Mouse (Mus musculus) CH12.LX (cell line): ENCODE measurements around the gene Gm10563. TPM values are rescaled to one million over a fixed set of nuclear protein-coding genes. Genes with fewer than 3 reads are reported as not detected.

Source experiments
- DNase-seq: peaks from one replicate; pipeline ENCODE4 v3.0.0-alpha.2; 2013; ENCODE audit errors: extremely low read depth
- H3K27ac ChIP-seq: 2 replicates; pipeline ENCODE4 v1.5.1; 2012; ENCODE audit warnings: low read depth, mild to moderate bottlenecking, control low read depth, moderate library complexity; ENCODE audit not compliant: insufficient read depth
- H3K27me3 ChIP-seq: replicated peaks from 2 replicates; pipeline ENCODE3; 2012; ENCODE audit warnings: inconsistent platforms
- H3K36me3 ChIP-seq, 2 experiments: replicated peaks in 1 of 2; 2 replicates each; pipeline versions ENCODE3 to v1.6.1; 2012; ENCODE audit warnings: inconsistent platforms in 1 of 2, low read length in 1 of 2, mild to moderate bottlenecking in 1 of 2, mixed read lengths in 1 of 2, moderate library complexity in 1 of 2; ENCODE audit not compliant: control insufficient read depth in 1 of 2, insufficient read depth in 1 of 2
- H3K4me1 ChIP-seq, 2 experiments: 2 replicates each; pipeline ENCODE4 v1.6.1; 2012; ENCODE audit warnings: inconsistent platforms in 1 of 2, moderate library complexity in 1 of 2; ENCODE audit not compliant: insufficient read depth in 2 of 2, control insufficient read depth in 1 of 2
- H3K4me2 ChIP-seq: 2 replicates; pipeline ENCODE4 v1.6.1; 2012; ENCODE audit warnings: low read depth, mild to moderate bottlenecking, control low read depth; ENCODE audit not compliant: poor library complexity, insufficient read depth, severe bottlenecking
- H3K4me3 ChIP-seq, 3 experiments: fragments of 150-350 bp in 1 of 3; sonication (generic) in 1 of 3; replicated peaks in 1 of 3; 2 replicates each; pipeline versions ENCODE3 to v1.5.1; 2011 to 2012; ENCODE audit warnings: low read depth in 2 of 3, low read length in 2 of 3, mild to moderate bottlenecking in 2 of 3, moderate library complexity in 2 of 3, control low read depth in 1 of 3, improper control_type of control experiment in 1 of 3, inconsistent platforms in 1 of 3, mixed read lengths in 1 of 3; ENCODE audit not compliant: poor library complexity in 1 of 3
- H3K79me2 ChIP-seq: replicated peaks from 2 replicates; pipeline ENCODE4 v1.6.1; 2012; ENCODE audit warnings: mild to moderate bottlenecking, moderate library complexity; ENCODE audit not compliant: control insufficient read depth, poor library complexity, insufficient read depth, severe bottlenecking; ENCODE audit errors: extremely low read depth
- H3K9ac ChIP-seq: 2 replicates; pipeline ENCODE4 v1.6.1; 2012; ENCODE audit warnings: low read depth, mild to moderate bottlenecking, control low read depth, moderate library complexity; ENCODE audit not compliant: insufficient read depth
- H3K9me3 ChIP-seq: replicated peaks from 2 replicates; pipeline ENCODE3; 2012; ENCODE audit warnings: low read length, inconsistent platforms, mixed read lengths
- BHLHE40 ChIP-seq: IDR thresholded peaks from 2 replicates; pipeline ENCODE4 v1.6.1; 2011; ENCODE audit warnings: mild to moderate bottlenecking, low read depth, low read length, improper control_type of control experiment
- CHD2 ChIP-seq: IDR thresholded peaks from 2 replicates; pipeline ENCODE4 v1.6.1; 2011; ENCODE audit warnings: low read length, improper control_type of control experiment
- CTCF ChIP-seq, 2 experiments: IDR thresholded peaks in 1 of 2; conservative IDR thresholded peaks in 1 of 2; 2 replicates each; pipeline ENCODE4 v1.5.1; 2011 to 2012; ENCODE audit warnings: low read depth in 2 of 2, low read length in 2 of 2, improper control_type of control experiment in 1 of 2, inconsistent platforms in 1 of 2, mild to moderate bottlenecking in 1 of 2, moderate library complexity in 1 of 2
- ELF1 ChIP-seq: IDR thresholded peaks from 2 replicates; pipeline ENCODE4 v1.6.1; 2014; ENCODE audit warnings: low read depth, mild to moderate bottlenecking, inconsistent platforms, low read length, improper control_type of control experiment
- IRF4 ChIP-seq: IDR thresholded peaks from 2 replicates; pipeline ENCODE4 v1.6.1; 2014; ENCODE audit warnings: low read depth, mild to moderate bottlenecking, inconsistent platforms, low read length, improper control_type of control experiment
- JUN ChIP-seq: IDR thresholded peaks from 2 replicates; pipeline ENCODE4 v1.6.1; 2011; ENCODE audit warnings: low read depth, mild to moderate bottlenecking, low read length, improper control_type of control experiment, moderate library complexity; ENCODE audit not compliant: insufficient read depth
- JUND ChIP-seq: conservative IDR thresholded peaks from 2 replicates; pipeline ENCODE4 v1.6.1; 2011; ENCODE audit warnings: low read depth, low read length, improper control_type of control experiment
- MAX ChIP-seq: IDR thresholded peaks from 2 replicates; pipeline ENCODE4 v1.6.1; 2011; ENCODE audit warnings: low read length, improper control_type of control experiment
- MXI1 ChIP-seq: IDR thresholded peaks from 2 replicates; pipeline ENCODE4 v1.6.1; 2011; ENCODE audit warnings: mild to moderate bottlenecking, low read depth, low read length, improper control_type of control experiment
- NRF1 ChIP-seq: IDR thresholded peaks from 2 replicates; pipeline ENCODE4 v1.6.1; 2014; ENCODE audit warnings: low read depth, mild to moderate bottlenecking, inconsistent platforms, low read length, improper control_type of control experiment, moderate library complexity
- RAD21 ChIP-seq: IDR thresholded peaks from 2 replicates; pipeline ENCODE4 v1.6.1; 2011; ENCODE audit warnings: low read depth, mild to moderate bottlenecking, low read length, improper control_type of control experiment, moderate library complexity
- SIN3A ChIP-seq: IDR thresholded peaks from 2 replicates; pipeline ENCODE4 v1.6.1; 2012; ENCODE audit warnings: low read length, improper control_type of control experiment, inconsistent platforms
- SMC3 ChIP-seq: IDR thresholded peaks from 2 replicates; pipeline ENCODE4 v1.6.1; 2011; ENCODE audit warnings: low read depth, low read length, improper control_type of control experiment
- TCF12 ChIP-seq: IDR thresholded peaks from 2 replicates; pipeline ENCODE4 v1.6.1; 2014; ENCODE audit warnings: low read depth, mild to moderate bottlenecking, inconsistent platforms, low read length, improper control_type of control experiment
- USF1 ChIP-seq: IDR thresholded peaks from 2 replicates; pipeline ENCODE4 v1.6.1; 2014; ENCODE audit warnings: low read depth, mild to moderate bottlenecking, inconsistent platforms, low read length, improper control_type of control experiment
- USF2 ChIP-seq: conservative IDR thresholded peaks from 2 replicates; pipeline ENCODE4 v1.6.1; 2011; ENCODE audit warnings: low read depth, low read length, improper control_type of control experiment
- ZMIZ1 ChIP-seq: IDR thresholded peaks from 2 replicates; pipeline ENCODE4 v1.6.1; 2012; ENCODE audit warnings: low read depth, mild to moderate bottlenecking, inconsistent platforms, low read length, improper control_type of control experiment
- ZNF384 ChIP-seq: IDR thresholded peaks from 2 replicates; pipeline ENCODE4 v1.6.1; 2012; ENCODE audit warnings: low read depth, low read length, improper control_type of control experiment, inconsistent platforms
- dilution Hi-C: fragments of 300-500 bp; cut with MboI; formaldehyde crosslinking; loops from 2 replicates; pipeline ENCODE4 v1.14.3; 2020; ENCODE audit warnings: low sequenced_read_pairs; ENCODE audit not compliant: extremely low pct_unique_long_range_greater_than_20kb, extremely low pct_ligation_motif_present
- in situ Hi-C: fragments of 300-500 bp; cut with MboI; formaldehyde crosslinking; loops from 3 replicates; pipeline ENCODE4 v1.14.3; 2019; ENCODE audit warnings: low sequenced_read_pairs, low pct_ligation_motif_present, low pct_unique_long_range_greater_than_20kb, mixed read lengths
- polyA plus RNA-seq: library from polyadenylated mRNA; unstranded; fragments of >175 nt; gene quantifications from 2 replicates; pipeline ENCODE4 v1.2.1, GENCODE M21; 2012; ENCODE audit warnings: low read depth; ENCODE audit not compliant: insufficient read length
- total RNA-seq, 2 experiments: library from RNA; depleted of rRNA; stranded (reverse); fragments of 300-350 nt in 1 of 2; fragments of >200 nt in 1 of 2; gene quantifications; 2 replicates each; pipeline ENCODE4 v1.2.3; 2012 to 2014

Gm10563 gene
- total and polyA plus RNA-seq, 3 experiments: not detected

DNA sequence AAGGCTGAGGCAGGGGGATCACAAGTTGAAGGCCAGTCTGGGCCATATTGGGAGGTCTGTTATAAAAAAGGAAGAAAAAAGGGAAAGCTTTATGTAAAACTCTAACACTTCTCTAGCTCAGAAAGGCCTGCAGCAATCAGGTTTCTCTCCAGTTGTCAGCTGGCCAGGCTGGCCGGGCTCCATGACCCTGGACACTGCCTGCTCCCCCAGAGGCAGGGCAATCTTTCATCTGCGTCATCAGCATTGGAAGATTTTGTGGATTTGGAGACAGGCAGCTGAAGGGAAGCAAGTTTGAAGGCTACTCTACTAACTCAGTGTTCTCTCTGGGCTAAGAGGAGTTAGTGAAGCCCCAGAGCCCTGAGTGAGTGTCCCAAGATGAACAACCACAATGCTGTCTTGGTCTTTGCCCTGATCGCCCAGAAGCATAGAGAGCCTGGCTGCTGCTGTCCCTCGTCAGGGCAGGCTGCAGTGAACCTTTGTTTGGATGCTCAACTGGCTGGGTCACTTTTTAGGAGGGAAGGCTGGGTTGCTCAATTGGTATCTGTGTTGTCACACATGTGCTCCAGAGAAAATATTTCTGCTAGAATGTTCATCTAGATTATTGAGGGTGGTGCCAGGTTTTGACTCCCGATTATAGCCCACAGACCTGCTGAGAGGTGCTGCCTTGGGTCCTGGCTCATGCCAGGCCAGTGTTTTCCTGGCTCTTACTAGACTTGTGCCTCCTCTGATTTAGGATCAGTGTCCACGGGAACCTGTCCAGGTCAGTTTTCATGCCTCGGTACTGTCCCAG, 66.7 kb downstream of the Gm10563 start:
- peaks cover 53 to 83% of the 10 kb centered on the region in 2 experiments for H3K36me3 ChIP-seq
- no peak for TF ChIP-seq ELF1
- no peak for TF ChIP-seq JUND
- no peak for TF ChIP-seq SIN3A
- no peak for TF ChIP-seq CHD2
- no peak for TF ChIP-seq USF1
- no peak for TF ChIP-seq BHLHE40
- TF ChIP-seq USF2: no peak
- no peak for TF ChIP-seq RAD21
- TF ChIP-seq MXI1: no peak
- TF ChIP-seq JUN: no peak
- TF ChIP-seq ZNF384: no peak
- TF ChIP-seq SMC3: no peak
- TF ChIP-seq IRF4: no peak
- no peak for TF ChIP-seq NRF1
- no peak for TF ChIP-seq MAX
- TF ChIP-seq TCF12: no peak
- no peak for TF ChIP-seq CTCF (conservative IDR thresholded peaks at IDR 0.05 in 1 of 2, IDR thresholded peaks at IDR 0.05 in 1 of 2; ENCODE audit: low read depth in 2 of 2, low read length in 2 of 2)
- no peak for TF ChIP-seq ZMIZ1
- no peak overlapping the region for H3K4me3 ChIP-seq
- in situ Hi-C loops (loop anchor here (10.0 kb wide), 1 partner anchor 214 kb away; the partner anchor contains the start of gene Prkcz), dilution Hi-C loops (no loop called here)
- H3K4me2 ChIP-seq: no peak overlapping the region
- no peak for DNase-seq
- H3K9ac ChIP-seq: no peak overlapping the region
- H3K9me3 ChIP-seq: no peaks in the 10 kb centered on the region
- peaks cover 0 to 21% of the 10 kb centered on the region in 2 experiments; a peak in 2 of 4 replicates for H3K4me1 ChIP-seq
- no peak overlapping the region for H3K27ac ChIP-seq
- no peaks in the 10 kb centered on the region for H3K27me3 ChIP-seq
- peaks cover 16% of the 10 kb centered on the region for H3K79me2 ChIP-seq

- H3K79me2 ChIP-seq: peaks cover 24% of the 10 kb centered on the region
- no peak for DNase-seq
- in situ Hi-C loops: loop anchor here (10.0 kb wide), 1 partner anchor 213 kb away; the partner anchor contains the start of gene Prkcz
- H3K9me3 ChIP-seq: no peaks in the 10 kb centered on the region
- peaks cover 0 to 28% of the 10 kb centered on the region in 2 experiments; a peak in 2 of 4 replicates for H3K4me1 ChIP-seq
- no peak overlapping the region for H3K4me2 ChIP-seq
- no peak overlapping the region for H3K27ac ChIP-seq
- no peak overlapping the region for H3K9ac ChIP-seq
- no peak overlapping the region for H3K4me3 ChIP-seq
- H3K27me3 ChIP-seq: no peaks in the 10 kb centered on the region
- TF ChIP-seq IRF4: no peak
- dilution Hi-C loops: no loop called here
- peaks cover 47 to 84% of the 10 kb centered on the region in 2 experiments for H3K36me3 ChIP-seq
These were observed 67.5 kb downstream of the Gm10563 start for GRCm38 (mm10) chr4:155577741-155578140.
